Mouse (Mus musculus): ENCODE data around the gene Gm14597. TPM values are rescaled to one million over a fixed set of nuclear protein-coding genes. Genes with fewer than 3 reads are reported as not detected.
A peak's percentile ranks its signal among the peaks of the same experiment; 100 is the strongest.
"Not testable (repeated sequence)": the region's sequence is repeated elsewhere in the genome, so short reads cannot be mapped to it uniquely, and the experiment has no call there.

Gm14597 gene
- polyA plus RNA-seq (2015; fragmentation: Nextera tagmentation; extraction: Ambion mirVana): not detected in 2 replicates

DNA sequence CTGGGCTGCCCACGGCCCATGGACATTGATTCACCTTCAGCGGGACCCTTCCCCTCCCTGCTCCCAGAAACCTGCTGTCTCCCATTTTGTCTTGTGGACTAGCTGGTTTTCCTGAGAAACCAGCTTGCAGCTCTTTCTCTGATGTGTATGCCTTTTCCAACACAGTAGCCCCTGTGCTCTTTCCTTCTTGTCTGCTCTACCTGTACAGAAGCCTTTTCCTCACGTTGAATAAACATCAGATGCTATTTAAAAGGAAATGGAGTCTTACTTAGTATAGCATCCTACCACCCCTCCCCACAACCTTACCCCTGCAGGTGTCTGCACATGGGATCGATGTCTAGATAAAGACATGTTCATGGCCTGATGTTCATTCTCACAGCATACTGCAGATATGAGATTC lies at the start of gene Gm14597:
Gm14597 (minus strand) TSS at position 101 of the 400 bp plus-strand sequence.
- not testable (repeated sequence) for ATAC-seq (ENCODE audit: insufficient number of reproducible peaks, low FRiP score, low TSS enrichment, low read depth); H3K9me3 ChIP-seq; H3K27me3 ChIP-seq; H3K4me1 ChIP-seq; H3K36me3 ChIP-seq
- 71% methylated on average over 3 of the region's 4 CpGs for WGBS
- Histone ChIP-seq H3K4me2 (peak within 1 kb of the TSS; percentile 45), H3K4me3 (peak within 1 kb of the TSS; percentile 47), H3K9ac (peak within 1 kb of the TSS; percentile 40), H3K27ac (peak within 1 kb of the TSS; percentile 7; the same call in 1 of the 2 replicates)

DNA sequence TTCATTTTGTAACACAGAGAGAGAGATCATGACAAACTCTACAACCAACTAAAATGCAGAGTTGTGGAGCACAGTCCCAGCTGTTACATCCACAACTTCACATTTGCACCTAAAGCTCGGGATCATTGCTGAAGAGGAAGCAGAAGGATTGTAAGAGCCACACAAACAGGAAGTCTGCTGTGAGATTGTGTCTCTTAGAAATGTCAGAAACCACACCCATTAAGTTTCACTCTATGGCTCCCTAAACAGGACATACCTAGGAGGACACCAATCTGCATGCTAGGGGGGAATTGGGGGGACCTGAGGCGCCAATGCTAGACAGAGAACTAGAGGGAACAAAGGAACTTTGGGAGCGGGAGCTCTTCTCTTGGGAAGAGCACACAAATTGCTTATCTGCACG lies 44.1 kb upstream of the Gm14597 start:
- not testable (repeated sequence) for H3K9ac ChIP-seq; H3K4me3 ChIP-seq; H3K27me3 ChIP-seq; H3K36me3 ChIP-seq; H3K4me1 ChIP-seq; H3K9me3 ChIP-seq; ATAC-seq (ENCODE audit: insufficient number of reproducible peaks, low FRiP score, low TSS enrichment, low read depth); H3K27ac ChIP-seq; H3K4me2 ChIP-seq
- 59% methylated on average over 4 of the region's 4 CpGs for WGBS

DNA sequence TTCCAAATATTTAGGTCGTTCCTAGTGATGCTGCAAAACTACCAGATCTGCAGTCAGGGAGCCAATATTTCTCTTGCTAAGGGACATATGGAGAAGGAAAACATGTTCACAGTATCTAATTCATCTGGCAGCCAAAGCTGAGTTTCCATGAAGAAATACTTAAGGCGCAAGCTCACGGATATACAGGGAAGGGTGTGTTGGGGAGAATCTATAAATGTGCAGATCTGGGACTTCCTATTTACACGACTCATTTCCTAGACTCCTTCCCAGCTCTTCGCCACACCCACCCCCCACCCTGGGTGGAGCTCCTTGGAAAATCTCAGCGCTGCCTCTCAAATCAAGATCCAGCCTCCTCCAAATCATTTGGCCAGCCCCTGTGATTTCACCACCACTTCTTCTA lies 37.1 kb upstream of the Gm14597 start:
- no peaks in the 10 kb centered on the region for H3K27me3 ChIP-seq
- H3K4me1 ChIP-seq: 0 out of 2 replicates have a peak, but pooled peaks cover 3% of the 10 kb centered on the region
- no peak overlapping the region for H3K4me3 ChIP-seq
- H3K36me3 ChIP-seq: no peaks in the 10 kb centered on the region
- H3K4me2 ChIP-seq: no peak overlapping the region
- 66% methylated on average over 6 of the region's 6 CpGs for WGBS
- H3K27ac ChIP-seq: no peak overlapping the region
- H3K9ac ChIP-seq: no peak overlapping the region
- no peaks in the 10 kb centered on the region for H3K9me3 ChIP-seq
- no peak for ATAC-seq (ENCODE audit: insufficient number of reproducible peaks, low FRiP score, low TSS enrichment, low read depth)

DNA sequence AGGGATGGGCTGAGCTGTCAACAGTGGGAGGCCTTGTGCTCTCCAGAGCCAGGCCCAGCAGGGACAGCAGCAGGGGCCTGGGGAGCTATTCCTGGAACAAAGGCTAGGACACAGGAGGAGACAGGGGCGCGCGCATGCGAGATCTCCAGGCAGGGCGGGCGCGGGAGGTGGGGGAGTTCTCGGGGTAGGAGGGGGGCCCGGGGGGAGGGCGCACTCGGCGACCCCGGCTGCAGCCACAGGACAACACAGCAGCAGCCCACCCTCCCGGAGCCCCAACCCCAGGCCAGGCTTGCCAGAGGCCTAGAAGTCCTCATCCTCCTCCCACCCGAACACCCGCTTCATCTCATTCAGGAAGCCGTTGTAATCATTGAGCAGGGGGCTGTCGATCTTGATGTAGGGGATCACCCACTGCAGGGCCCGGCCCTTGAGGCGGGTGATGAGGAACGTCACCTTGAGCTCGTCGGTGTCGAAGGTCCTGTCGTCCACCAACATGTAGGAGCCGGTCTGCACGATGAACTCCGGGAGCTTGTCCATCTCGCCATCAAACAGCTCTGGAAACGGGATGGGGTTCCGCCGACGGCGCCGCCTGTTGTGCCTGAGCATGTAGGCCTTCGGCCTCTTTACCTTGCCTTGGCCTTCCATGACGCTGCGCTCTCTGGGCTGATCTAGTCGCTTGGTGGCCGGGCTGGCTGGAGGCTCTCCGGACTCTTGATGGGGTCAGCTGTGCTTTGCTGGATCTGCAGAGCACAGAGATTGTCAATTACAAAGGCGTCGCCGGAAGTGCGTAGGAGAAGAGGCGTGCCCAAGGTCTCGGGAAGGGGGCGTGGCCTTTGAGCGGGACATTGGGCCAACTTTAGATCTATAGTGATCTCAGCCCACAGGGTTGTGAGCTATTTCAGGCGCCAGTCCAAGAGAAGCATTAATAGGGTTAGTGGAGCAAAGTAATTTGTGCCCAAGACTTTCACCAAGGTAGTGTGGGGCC lies 34.5 kb upstream of the Gm14597 start, which contains the start of gene Rtl8a:
Rtl8a (minus strand) TSS at position 703 of the 982 bp plus-strand sequence.
- WGBS: 25% methylated on average over 12 of the region's 50 CpGs
- peak; percentile 86 for ATAC-seq (ENCODE audit: insufficient number of reproducible peaks, low FRiP score, low TSS enrichment, low read depth)
- H3K27ac ChIP-seq: peak within 1 kb of the TSS; percentile 63

DNA sequence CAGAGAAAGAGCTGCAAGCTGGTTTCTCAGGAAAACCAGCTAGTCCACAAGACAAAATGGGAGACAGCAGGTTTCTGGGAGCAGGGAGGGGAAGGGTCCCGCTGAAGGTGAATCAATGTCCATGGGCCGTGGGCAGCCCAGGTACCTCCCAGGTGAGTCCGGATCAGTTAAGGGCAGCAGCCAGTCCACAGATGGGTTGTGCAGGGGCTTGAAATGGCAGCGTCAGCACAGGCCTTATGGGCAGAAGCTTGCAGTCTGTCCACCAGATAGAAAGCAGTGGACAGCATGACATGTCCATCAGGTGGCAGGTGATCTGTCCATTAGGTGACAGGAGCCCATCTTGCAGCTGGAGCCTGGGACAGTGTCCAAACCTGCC lies 33.8 kb upstream of the Gm14597 start:
- H3K4me3 ChIP-seq; H3K36me3 ChIP-seq; H3K4me1 ChIP-seq; H3K27ac ChIP-seq; H3K4me2 ChIP-seq; ATAC-seq (ENCODE audit: insufficient number of reproducible peaks, low FRiP score, low TSS enrichment, low read depth); H3K9ac ChIP-seq; H3K9me3 ChIP-seq; H3K27me3 ChIP-seq: not testable (repeated sequence)
- WGBS: 62% methylated on average over 4 of the region's 4 CpGs

More for the DNA sequence above, 34.5 kb upstream of the Gm14597 start, which contains the start of gene Rtl8a:
- not testable (repeated sequence) for H3K9me3 ChIP-seq, H3K9ac ChIP-seq, H3K4me1 ChIP-seq, H3K36me3 ChIP-seq, H3K27me3 ChIP-seq
- peak within 1 kb of the TSS; percentile 36 for H3K4me3 ChIP-seq
- H3K4me2 ChIP-seq: peak within 1 kb of the TSS; percentile 35

DNA sequence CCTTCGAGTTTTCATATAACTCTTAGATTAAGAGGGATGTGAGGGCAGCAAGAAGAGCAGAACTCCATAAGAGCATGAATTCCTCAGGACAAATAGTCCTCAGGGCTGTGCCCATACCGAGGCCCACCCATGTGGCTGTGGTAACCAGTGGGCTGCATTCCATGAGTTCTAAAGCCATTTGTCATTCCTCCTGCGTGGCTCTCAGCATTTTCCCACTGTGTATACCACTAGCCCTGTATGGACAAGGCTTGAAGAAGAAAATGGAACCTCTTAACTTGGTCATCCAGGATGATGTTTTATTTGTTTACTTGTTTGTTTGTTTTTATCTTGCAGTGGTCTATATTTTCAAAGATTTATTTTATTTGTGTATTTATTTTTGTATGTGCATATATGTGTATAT lies 29.3 kb upstream of the Gm14597 start:
- not testable (repeated sequence) for H3K27me3 ChIP-seq; H3K27ac ChIP-seq; H3K36me3 ChIP-seq; H3K4me2 ChIP-seq; H3K4me3 ChIP-seq; H3K9me3 ChIP-seq; ATAC-seq (ENCODE audit: insufficient number of reproducible peaks, low FRiP score, low TSS enrichment, low read depth); H3K9ac ChIP-seq; H3K4me1 ChIP-seq
- WGBS: 54% methylated on average over 3 of the region's 3 CpGs

DNA sequence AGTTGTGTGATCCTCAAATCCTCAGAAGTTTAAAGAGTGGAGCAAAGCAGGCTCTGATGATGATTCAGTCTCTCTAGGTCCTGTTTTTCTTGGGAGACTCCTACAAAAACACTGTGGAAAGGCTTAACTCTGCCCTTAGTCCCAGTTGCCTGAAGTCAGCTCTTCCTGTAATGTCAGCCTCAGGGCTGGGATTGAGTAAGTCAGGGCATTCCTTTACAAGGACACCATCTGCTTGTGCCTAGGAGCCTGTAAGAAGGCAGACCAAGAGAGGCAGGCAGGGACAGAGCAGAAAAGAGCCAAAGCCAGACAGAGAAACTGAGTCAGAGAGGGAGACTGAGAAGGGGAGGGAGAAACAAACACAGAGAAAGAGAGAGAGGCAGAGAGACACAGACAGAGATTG lies 2.6 kb upstream of the Gm14597 start:
- H3K4me2 ChIP-seq; H3K9me3 ChIP-seq; H3K9ac ChIP-seq; H3K27me3 ChIP-seq; H3K27ac ChIP-seq; H3K4me1 ChIP-seq; H3K36me3 ChIP-seq; ATAC-seq (ENCODE audit: insufficient number of reproducible peaks, low FRiP score, low TSS enrichment, low read depth); H3K4me3 ChIP-seq: not testable (repeated sequence)

DNA sequence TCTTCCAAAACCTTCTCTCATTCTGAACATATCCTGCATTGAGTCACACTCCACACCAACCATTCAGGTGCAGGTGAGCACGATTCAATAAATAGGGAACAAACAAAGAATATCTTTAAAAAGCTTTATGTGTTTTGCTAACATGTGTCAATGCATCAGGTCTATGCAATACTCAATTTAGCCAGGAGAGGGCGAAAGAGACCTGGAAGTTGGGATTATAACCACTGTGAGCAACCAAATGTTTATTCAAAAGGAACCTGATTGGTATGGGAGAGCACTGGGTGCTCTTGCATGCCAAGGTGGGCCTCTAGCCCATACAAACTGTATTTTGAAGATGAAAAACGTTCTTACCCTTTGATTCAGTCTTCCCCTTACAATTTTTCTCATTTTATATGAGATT lies 1.8 kb upstream of the Gm14597 start:
- no peaks in the 10 kb centered on the region for H3K27me3 ChIP-seq
- 7% methylated on average over 3 of the region's 3 CpGs for WGBS
- no peak overlapping the region for H3K9ac ChIP-seq
- no peaks in the 10 kb centered on the region for H3K4me1 ChIP-seq
- H3K4me3 ChIP-seq: no peak overlapping the region
- H3K36me3 ChIP-seq: no peaks in the 10 kb centered on the region
- H3K27ac ChIP-seq: no peak overlapping the region
- H3K9me3 ChIP-seq: no peaks in the 10 kb centered on the region
- H3K4me2 ChIP-seq: no peak overlapping the region
- no peak for ATAC-seq (ENCODE audit: insufficient number of reproducible peaks, low FRiP score, low TSS enrichment, low read depth)

DNA sequence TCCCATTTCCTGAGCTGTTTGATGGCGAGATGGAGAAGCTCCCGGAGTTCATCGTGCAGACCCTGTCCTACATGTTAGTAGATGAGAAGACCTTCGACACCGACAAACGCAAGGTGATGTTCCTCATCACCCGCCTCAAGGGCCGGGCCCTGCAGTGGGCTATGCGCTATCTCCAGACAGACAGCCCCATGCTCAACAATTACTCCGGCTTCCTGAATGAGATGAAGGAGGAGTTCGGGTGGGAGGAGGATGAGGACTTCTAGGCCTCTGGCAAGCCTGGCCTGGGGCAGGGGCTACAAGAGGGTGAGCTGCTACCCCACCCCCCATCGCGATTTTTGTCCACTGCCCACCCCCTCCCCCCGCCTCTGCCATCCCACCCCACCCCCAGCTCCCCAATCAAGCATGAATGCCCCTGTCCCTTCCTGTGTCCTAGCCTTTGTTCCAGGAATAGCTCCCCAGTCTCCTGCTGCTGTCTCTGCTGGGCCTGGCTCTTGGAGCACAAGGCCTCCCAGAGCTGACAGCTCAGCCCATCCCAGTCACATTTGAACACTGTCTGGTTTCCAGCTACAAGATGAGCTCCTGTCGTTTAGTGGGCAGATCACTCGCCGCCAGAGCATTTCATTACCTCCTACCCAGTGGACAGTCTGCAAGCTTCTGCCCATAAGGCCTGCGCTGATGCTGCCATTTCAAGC lies 511 bp downstream of the Gm14597 start:
- Histone ChIP-seq H3K9me3 (no peaks in the 10 kb centered on the region), H3K4me2 (peak overlapping the region; percentile 45), H3K27me3 (no peaks in the 10 kb centered on the region), H3K36me3 (no peaks in the 10 kb centered on the region), H3K27ac (peak overlapping the region; percentile 7; the same call in 1 of the 2 replicates), H3K9ac (peak overlapping the region; percentile 40), H3K4me1 (no peaks in the 10 kb centered on the region), H3K4me3 (peak overlapping the region; percentile 47)
- no peak for ATAC-seq (ENCODE audit: insufficient number of reproducible peaks, low FRiP score, low TSS enrichment, low read depth)
- WGBS: 33% methylated on average over 17 of the region's 18 CpGs

DNA sequence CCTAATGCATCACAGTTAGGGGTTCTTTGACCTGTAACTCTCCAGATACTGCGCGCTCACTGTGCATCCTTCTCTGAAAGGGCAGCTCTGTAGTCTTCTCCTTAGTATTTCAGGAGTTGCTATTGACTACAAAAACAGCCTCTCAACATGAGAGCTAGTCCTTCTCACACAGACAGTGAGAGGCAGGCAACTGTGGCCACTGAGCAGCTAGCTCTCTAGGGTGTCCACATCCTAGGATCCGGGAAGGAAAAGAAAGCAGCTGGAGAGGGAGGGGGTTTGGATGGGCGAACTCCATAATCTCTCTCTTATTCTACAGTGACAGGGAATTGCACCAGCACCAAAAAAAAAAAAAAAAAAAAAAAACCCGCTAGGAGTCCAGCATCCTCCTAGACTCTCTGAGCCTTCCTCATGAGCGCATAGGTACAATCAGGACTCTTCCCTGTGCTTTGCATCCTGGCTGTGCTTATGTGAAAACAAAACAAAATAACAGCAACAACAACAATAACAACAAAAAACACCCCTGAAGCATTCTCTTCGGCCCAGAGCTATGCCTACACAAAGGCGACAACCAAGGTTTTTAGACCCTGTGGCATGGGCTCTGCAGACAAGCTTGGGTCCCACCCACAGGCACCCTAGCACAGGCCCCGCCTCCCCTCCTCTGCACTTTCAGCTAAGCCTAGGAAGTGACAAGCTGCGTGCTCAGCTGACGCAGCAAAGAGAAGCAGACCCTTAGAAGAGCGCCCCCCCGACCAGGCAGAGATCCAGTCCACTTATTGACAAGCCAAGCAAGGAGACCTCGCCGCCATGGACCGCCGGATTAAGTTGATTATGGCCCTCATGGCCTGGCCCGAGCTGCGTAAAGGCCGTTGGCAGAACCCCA lies 1.3 kb downstream of the Gm14597 start, which contains the start of gene Rtl8c:
Rtl8c (plus strand) TSS at position 791 of the 880 bp plus-strand sequence.
- H3K4me1 ChIP-seq: no peaks in the 10 kb centered on the region
- H3K36me3 ChIP-seq: no peaks in the 10 kb centered on the region
- H3K9ac ChIP-seq: peak within 1 kb of the TSS; percentile 40
- H3K4me2 ChIP-seq: peak within 1 kb of the TSS; percentile 45
- 30% methylated on average over 20 of the region's 20 CpGs for WGBS
- peak within 1 kb of the TSS; percentile 7; the same call in 1 of the 2 replicates for H3K27ac ChIP-seq
- peak within 1 kb of the TSS; percentile 47 for H3K4me3 ChIP-seq
- H3K9me3 ChIP-seq: no peaks in the 10 kb centered on the region
- no peaks in the 10 kb centered on the region for H3K27me3 ChIP-seq
- ATAC-seq (ENCODE audit: insufficient number of reproducible peaks, low FRiP score, low TSS enrichment, low read depth): peak; percentile 84

DNA sequence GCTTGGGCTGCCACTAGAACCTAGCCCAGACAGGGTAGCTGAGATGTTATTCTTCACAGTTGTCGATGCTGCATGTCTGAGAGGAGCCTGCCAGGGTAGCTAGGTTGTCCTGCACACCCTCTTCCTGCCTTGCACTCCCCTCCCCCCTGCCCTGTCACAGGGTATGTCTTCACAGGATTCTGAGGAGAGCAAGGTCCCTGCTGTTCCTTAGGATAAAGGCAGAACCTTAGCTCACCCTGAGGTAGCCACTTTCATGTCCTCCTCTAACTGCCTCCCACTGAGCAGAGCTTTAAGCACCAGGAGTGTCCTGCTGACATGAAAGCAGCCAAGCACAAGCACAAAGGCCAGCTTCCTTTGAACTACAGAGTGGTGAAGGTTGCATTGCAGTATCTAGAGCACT lies 2.6 kb downstream of the Gm14597 start:
- ATAC-seq (ENCODE audit: insufficient number of reproducible peaks, low FRiP score, low TSS enrichment, low read depth); H3K9ac ChIP-seq; H3K36me3 ChIP-seq; H3K4me2 ChIP-seq; H3K4me3 ChIP-seq; H3K4me1 ChIP-seq; H3K27me3 ChIP-seq; H3K9me3 ChIP-seq; H3K27ac ChIP-seq: not testable (repeated sequence)
- WGBS: 22% methylated on average over 1 of the region's 1 CpGs

Data from limb, embryonic 15.5 days (tissue).